In the genomic region with DNA sequence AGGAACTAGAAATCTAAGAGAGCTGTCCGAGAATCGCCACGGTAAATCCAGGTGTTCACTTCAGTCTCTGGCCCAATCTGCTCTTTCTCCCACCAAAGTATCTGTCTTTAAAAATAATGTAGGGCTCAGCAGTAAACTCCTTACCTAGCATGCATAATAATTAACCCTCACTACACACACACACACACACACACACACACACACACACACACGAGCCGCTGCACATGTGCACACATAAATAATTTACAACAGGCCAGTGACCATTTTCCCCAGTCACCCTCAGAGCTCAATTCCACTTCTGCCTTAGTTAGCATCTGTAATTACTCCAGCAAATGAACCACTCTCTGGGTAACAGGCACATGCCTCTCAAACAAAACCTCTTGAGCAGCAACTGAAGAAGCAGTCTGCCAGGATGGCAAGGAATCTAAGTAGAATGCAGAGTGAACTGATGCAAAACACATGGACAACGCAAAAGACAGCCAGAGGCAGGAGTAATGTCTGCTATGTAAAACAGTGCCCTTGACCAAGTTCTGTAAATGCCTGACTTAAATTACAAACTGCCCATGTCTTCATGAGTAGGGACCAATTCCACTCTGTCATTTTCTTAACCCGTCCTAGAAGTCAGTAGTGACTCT, we compare ENCODE assay signal across 9 mouse cellular contexts. TPM values are rescaled to one million over a fixed set of nuclear protein-coding genes. Genes with fewer than 3 reads are reported as not detected.
DNase-seq lines count a peak whose midpoint lies in the region; ATAC-seq lines count a peak whose summit lies in the region.
"Had no signal": no experiment of that assay in that cellular context is flagged by ENCODE, and none has a peak within 500 bp of the region (broad histone marks: within the 10 kb centered on the region; RNA-seq: fewer than 3 reads in every experiment).

No protein-coding gene starts in this region.

- no peaks in the 10 kb centered on the region for H3K27me3 ChIP-seq in heart, embryonic 13.5 days (replicated peaks)
- no peaks in the 10 kb centered on the region for H3K27me3 ChIP-seq in embryonic facial prominence, embryonic 11.5 days (ENCODE audit: control insufficient read depth, insufficient read depth, low read length)
- no peaks in the 10 kb centered on the region for H3K27me3 ChIP-seq in midbrain, embryonic 15.5 days (replicated peaks)

- H3K9ac ChIP-seq in heart, embryonic 13.5 days: peak overlapping the region; percentile 85
- no peak overlapping the region for H3K9ac ChIP-seq in embryonic facial prominence, embryonic 11.5 days (replicated peaks; ENCODE audit: low read length)
- no peak overlapping the region for H3K9ac ChIP-seq in midbrain, embryonic 15.5 days

- ATAC-seq in heart, embryonic 13.5 days (ENCODE audit: extremely low read depth, insufficient number of reproducible peaks, low FRiP score, low TSS enrichment): no peak
- no peak for ATAC-seq in embryonic facial prominence, embryonic 11.5 days (replicated peaks; ENCODE audit: insufficient number of reproducible peaks, low FRiP score, low TSS enrichment, low read depth)
- no peak for ATAC-seq in midbrain, embryonic 15.5 days (replicated peaks)

- DNase-seq in heart, postnatal 4 days: no peak
- DNase-seq in embryonic facial prominence, embryonic 11.5 days (ENCODE audit: low spot score): peak; percentile 54
- peak; percentile 37 to 45 for DNase-seq in kidney, adult 8-10 months
- DNase-seq in testis, postnatal 10 days (ENCODE audit: low spot score): no peak
- no peak for DNase-seq in Muller cell, postnatal 12 days (ENCODE audit: inconsistent ontology term)
- DNase-seq in right cerebral cortex, postnatal 36 days (ENCODE audit: low spot score in 2 of 2): no peak

- H3K4me2 ChIP-seq in heart, embryonic 13.5 days: peak overlapping the region; percentile 68
- H3K4me2 ChIP-seq in embryonic facial prominence, embryonic 11.5 days (ENCODE audit: low read depth, low read length): peak overlapping the region; percentile 61
- H3K4me2 ChIP-seq in midbrain, embryonic 15.5 days: peak overlapping the region; percentile 85

- H3K4me3 ChIP-seq in heart, embryonic 13.5 days: peak overlapping the region; percentile 76
- peak overlapping the region; percentile 67 for H3K4me3 ChIP-seq in embryonic facial prominence, embryonic 11.5 days (ENCODE audit: low read depth, low read length)
- H3K4me3 ChIP-seq in midbrain, embryonic 15.5 days: peak overlapping the region; percentile 69

- peaks cover 20% of the 10 kb centered on the region; the same call in 1 of the 2 replicates for H3K36me3 ChIP-seq in heart, embryonic 13.5 days
- H3K36me3 ChIP-seq in embryonic facial prominence, embryonic 11.5 days (replicated peaks; ENCODE audit: control insufficient read depth, insufficient read depth, low read depth, low read length): no peaks in the 10 kb centered on the region
- no peaks in the 10 kb centered on the region for H3K36me3 ChIP-seq in midbrain, embryonic 15.5 days (replicated peaks)

- peaks cover 22% of the 10 kb centered on the region for H3K4me1 ChIP-seq in heart, embryonic 13.5 days
- peaks cover 2% of the 10 kb centered on the region; the same call in 1 of the 2 replicates for H3K4me1 ChIP-seq in embryonic facial prominence, embryonic 11.5 days (ENCODE audit: control insufficient read depth, insufficient read depth, low read length)
- H3K4me1 ChIP-seq in midbrain, embryonic 15.5 days: peaks cover 22% of the 10 kb centered on the region

- no peaks in the 10 kb centered on the region for H3K9me3 ChIP-seq in heart, embryonic 13.5 days
- no peaks in the 10 kb centered on the region for H3K9me3 ChIP-seq in embryonic facial prominence, embryonic 11.5 days (replicated peaks; ENCODE audit: control insufficient read depth, low read length)
- H3K9me3 ChIP-seq in midbrain, embryonic 15.5 days: no peaks in the 10 kb centered on the region

- H3K27ac ChIP-seq in heart, embryonic 13.5 days (replicated peaks): peak overlapping the region; percentile 93
- H3K27ac ChIP-seq in embryonic facial prominence, embryonic 11.5 days (replicated peaks; ENCODE audit: low read depth, low read length): no peak overlapping the region
- no peak overlapping the region for H3K27ac ChIP-seq in midbrain, embryonic 15.5 days

- 81% methylated on average over 7 of the region's 7 CpGs for WGBS in heart, embryonic 13.5 days
- WGBS in embryonic facial prominence, embryonic 11.5 days: 72% methylated on average over 7 of the region's 7 CpGs
- WGBS in midbrain, embryonic 15.5 days: 77% methylated on average over 7 of the region's 7 CpGs

RNA-seq across cellular contexts. Expression of gene Uqcc1, which starts 1.3 kb away (rescaled TPM):
- polyA plus RNA-seq in heart, embryonic 13.5 days (2015; fragmentation: Nextera tagmentation; extraction: Ambion mirVana): 99.7 and 108 TPM in 2 replicates
- 100 to 1,000 TPM; 149 to 164 TPM for total RNA-seq in heart, postnatal 4 days (2021)
- 85.3 and 87.7 TPM in 2 replicates for polyA plus RNA-seq in embryonic facial prominence, embryonic 11.5 days (2014; fragmentation: Nextera tagmentation; extraction: Ambion mirVana)
- polyA plus RNA-seq in midbrain, embryonic 15.5 days (2015; fragmentation: Nextera tagmentation; extraction: Ambion mirVana): 63.6 and 68.8 TPM in 2 replicates

RNA-seq across cellular contexts. Expression of gene Gm15557, which starts 11.7 kb away (rescaled TPM):
- not detected in 2 replicates for polyA plus RNA-seq in heart, embryonic 13.5 days (2015; fragmentation: Nextera tagmentation; extraction: Ambion mirVana)
- not detected for total RNA-seq in heart, postnatal 4 days (2021)
- not detected in 2 replicates for polyA plus RNA-seq in embryonic facial prominence, embryonic 11.5 days (2014; fragmentation: Nextera tagmentation; extraction: Ambion mirVana)
- not detected in 2 replicates for polyA plus RNA-seq in midbrain, embryonic 15.5 days (2015; fragmentation: Nextera tagmentation; extraction: Ambion mirVana)
- total RNA-seq: neutrophil, adult 5-6 weeks had no signal

RNA-seq across cellular contexts. Expression of gene Gdf5, which starts 16.3 kb away (rescaled TPM):
- 0.37 and 0.64 TPM in 2 replicates for polyA plus RNA-seq in heart, embryonic 13.5 days (2015; fragmentation: Nextera tagmentation; extraction: Ambion mirVana)
- total RNA-seq in heart, postnatal 4 days (2021): under 1 TPM in 1 of 2 experiments, not detected in 1; 0.12 TPM
- polyA plus RNA-seq in embryonic facial prominence, embryonic 11.5 days (2014; fragmentation: Nextera tagmentation; extraction: Ambion mirVana): 3.2 TPM in 2 replicates
- polyA plus RNA-seq in midbrain, embryonic 15.5 days (2015; fragmentation: Nextera tagmentation; extraction: Ambion mirVana): 0.95 and 1.7 TPM in 2 replicates
- total RNA-seq: neutrophil, adult 5-6 weeks had no signal

RNA-seq across cellular contexts. Expression of gene Cep250, which starts 27.4 kb away (rescaled TPM):
- 9.4 and 9.6 TPM in 2 replicates for polyA plus RNA-seq in heart, embryonic 13.5 days (2015; fragmentation: Nextera tagmentation; extraction: Ambion mirVana)
- total RNA-seq in heart, postnatal 4 days (2021): 10 to 100 TPM; 11.9 to 14.4 TPM
- polyA plus RNA-seq in embryonic facial prominence, embryonic 11.5 days (2014; fragmentation: Nextera tagmentation; extraction: Ambion mirVana): 13.4 and 14.0 TPM in 2 replicates
- 17.1 and 19.2 TPM in 2 replicates for polyA plus RNA-seq in midbrain, embryonic 15.5 days (2015; fragmentation: Nextera tagmentation; extraction: Ambion mirVana)

Comparison
In these comparisons a context has a peak if more than half of its experiments do, and no peak if none do; other contexts are left out.
1. DNase-seq: peak in embryonic facial prominence, embryonic 11.5 days (single experiment) and kidney, adult 8-10 months (2 of 2); none in heart, postnatal 4 days (single experiment), testis, postnatal 10 days (single experiment), Muller cell, postnatal 12 days (single experiment) and right cerebral cortex, postnatal 36 days (0 of 2).
2. Peak in every context shown above with its lines, with median percentiles within 50 percentile points of each other: H3K4me2 ChIP-seq and H3K4me3 ChIP-seq.